In genomic region chr17:84365791-84366301, GRCm38 (mm10) we compare ENCODE assay signal across 8 mouse cellular contexts.
DNase-seq lines count a peak whose midpoint lies in the region; ATAC-seq and TF ChIP-seq lines count a peak whose summit lies in the region.

No protein-coding gene starts in this region.

- TF ChIP-seq POLR2A in liver, adult 2 months (IDR thresholded peaks at IDR 0.05; ENCODE audit: extremely low read depth, insufficient read depth, low read length) = no peak
- TF ChIP-seq POLR2A in small intestine, adult 2 months (IDR thresholded peaks at IDR 0.05; ENCODE audit: low read depth, low read length) = no peak

- peak overlapping the region; percentile 51 for H3K27ac ChIP-seq in liver, adult 2 months (replicated peaks; ENCODE audit: insufficient read depth, low read depth, low read length)
- no peak overlapping the region for H3K27ac ChIP-seq in liver, embryonic 11.5 days (ENCODE audit: low read depth, low read length)
- H3K27ac ChIP-seq in forebrain, postnatal 0 days (ENCODE audit: low read depth, low read length) = peak overlapping the region; percentile 24; the same call in 1 of the 2 replicates
- H3K27ac ChIP-seq in limb, embryonic 10.5 days = peak overlapping the region; percentile 81
- H3K27ac ChIP-seq in small intestine, adult 2 months (ENCODE audit: insufficient read depth, low read depth, low read length) = peak overlapping the region; percentile 80

- no peak for ATAC-seq in liver, embryonic 11.5 days (replicated peaks; ENCODE audit: low FRiP score)
- ATAC-seq in forebrain, postnatal 0 days = peak; percentile 49; the same call in 1 of the 2 replicates

- no peak for TF ChIP-seq CTCF in liver, adult 2 months (IDR thresholded peaks at IDR 0.05; ENCODE audit: low read depth, low read length)
- no peak for TF ChIP-seq CTCF in forebrain, postnatal 0 days (IDR thresholded peaks at IDR 0.05; ENCODE audit: low read depth)
- no peak for TF ChIP-seq CTCF in small intestine, adult 2 months (IDR thresholded peaks at IDR 0.05; ENCODE audit: extremely low read depth, insufficient read length, insufficient replicate concordance, low read depth, low read length)

- WGBS in liver, adult 2 months = 20% methylated on average over 6 of the region's 6 CpGs
- WGBS in liver, embryonic 11.5 days = 65% methylated on average over 6 of the region's 6 CpGs
- 14% methylated on average over 6 of the region's 6 CpGs for WGBS in forebrain, postnatal 0 days
- 35% methylated on average over 6 of the region's 6 CpGs for WGBS in limb, embryonic 10.5 days
- WGBS in small intestine, adult 2 months = 20% methylated on average over 6 of the region's 6 CpGs

- H3K4me1 ChIP-seq in liver, adult 2 months (ENCODE audit: control insufficient read depth, insufficient read depth, low read length) = peaks cover 15% of the 10 kb centered on the region
- H3K4me1 ChIP-seq in liver, embryonic 11.5 days (replicated peaks; ENCODE audit: control insufficient read depth, insufficient read depth, low read length) = no peaks in the 10 kb centered on the region; the same call in none of the 2 replicates
- peaks cover 19% of the 10 kb centered on the region for H3K4me1 ChIP-seq in forebrain, postnatal 0 days (ENCODE audit: insufficient read depth)
- H3K4me1 ChIP-seq in limb, embryonic 10.5 days = peaks cover 67% of the 10 kb centered on the region
- H3K4me1 ChIP-seq in small intestine, adult 2 months (ENCODE audit: control insufficient read depth, insufficient read depth, insufficient read length, low read length) = peaks cover 26% of the 10 kb centered on the region

- no peaks in the 10 kb centered on the region for H3K27me3 ChIP-seq in liver, adult 2 months (ENCODE audit: control insufficient read depth, insufficient read depth, low read length)
- H3K27me3 ChIP-seq in liver, embryonic 11.5 days (replicated peaks; ENCODE audit: control insufficient read depth, insufficient read depth, low read length) = no peaks in the 10 kb centered on the region
- H3K27me3 ChIP-seq in forebrain, postnatal 0 days (ENCODE audit: insufficient read depth, low read length) = no peaks in the 10 kb centered on the region
- no peaks in the 10 kb centered on the region for H3K27me3 ChIP-seq in limb, embryonic 10.5 days (ENCODE audit: low read depth, poor library complexity, severe bottlenecking)
- H3K27me3 ChIP-seq in small intestine, adult 2 months (ENCODE audit: control insufficient read depth, insufficient read depth, low read length) = no peaks in the 10 kb centered on the region

- no peaks in the 10 kb centered on the region for H3K79me2 ChIP-seq in liver, adult 2 months (ENCODE audit: control insufficient read depth, insufficient read depth, low read length)

- no peaks in the 10 kb centered on the region for H3K9me3 ChIP-seq in liver, embryonic 11.5 days (ENCODE audit: control insufficient read depth, low read length)
- no peaks in the 10 kb centered on the region for H3K9me3 ChIP-seq in forebrain, postnatal 0 days (ENCODE audit: low read length)
- no peaks in the 10 kb centered on the region for H3K9me3 ChIP-seq in limb, embryonic 10.5 days (replicated peaks)

- no peak overlapping the region for H3K4me2 ChIP-seq in liver, embryonic 11.5 days
- no peak overlapping the region for H3K4me2 ChIP-seq in forebrain, postnatal 0 days (ENCODE audit: low read depth)

- H3K36me3 ChIP-seq in liver, adult 2 months (ENCODE audit: control insufficient read depth, insufficient read depth, low read length) = no peaks in the 10 kb centered on the region
- 0 out of 2 replicates have a peak, but pooled peaks cover 2% of the 10 kb centered on the region for H3K36me3 ChIP-seq in liver, embryonic 11.5 days (ENCODE audit: control insufficient read depth, insufficient read depth, low read length)
- no peaks in the 10 kb centered on the region; the same call in 1 of the 2 replicates for H3K36me3 ChIP-seq in forebrain, postnatal 0 days (ENCODE audit: insufficient read depth)
- H3K36me3 ChIP-seq in limb, embryonic 10.5 days = peaks cover 11% of the 10 kb centered on the region; the same call in 1 of the 2 replicates
- H3K36me3 ChIP-seq in small intestine, adult 2 months (ENCODE audit: control insufficient read depth, insufficient read depth, low read length) = peaks cover 2% of the 10 kb centered on the region; the same call in 1 of the 2 replicates

- no peak overlapping the region for H3K4me3 ChIP-seq in liver, adult 2 months (ENCODE audit: insufficient read depth, low read depth, low read length)
- H3K4me3 ChIP-seq in liver, embryonic 11.5 days (ENCODE audit: low read depth, low read length) = no peak overlapping the region
- no peak overlapping the region for H3K4me3 ChIP-seq in forebrain, postnatal 0 days (ENCODE audit: low read depth, low read length)
- H3K4me3 ChIP-seq in limb, embryonic 10.5 days = no peak overlapping the region
- no peak overlapping the region for H3K4me3 ChIP-seq in small intestine, adult 2 months (ENCODE audit: low read depth, low read length)

- intact Hi-C loops in gastrocnemius, postnatal 36 days (cut with DNase I) = no loop called here
- intact Hi-C loops in gastrocnemius, postnatal 14 days (cut with DNase I; ENCODE audit: low total_unique reads) = no loop called here

- DNase-seq in liver, adult 2 months (ENCODE audit: extremely low read depth, low read depth, low spot score) = peak; percentile 91
- no peak for DNase-seq in liver, embryonic 11.5 days (ENCODE audit: low spot score)
- DNase-seq in forebrain, postnatal 0 days = no peak
- DNase-seq in limb, embryonic 10.5 days (ENCODE audit: low spot score) = no peak
- DNase-seq in gastrocnemius, postnatal 36 days = no peak
- DNase-seq in cerebellum, adult 18-20 months = no peak
- DNase-seq in gastrocnemius, postnatal 14 days = no peak

- H3K9ac ChIP-seq in liver, adult 2 months (ENCODE audit: low read depth, low read length) = no peak overlapping the region
- no peak overlapping the region for H3K9ac ChIP-seq in liver, embryonic 11.5 days (ENCODE audit: low read depth, low read length)
- no peak overlapping the region for H3K9ac ChIP-seq in forebrain, postnatal 0 days
